Mouse (Mus musculus) cerebellum, adult 18-20 months (tissue): ENCODE data around the gene Dbi.

Experiments used
- DNase-seq, 2 experiments: peaks; one replicate each; pipeline ENCODE4 v3.0.0; 2021

Gene Dbi

DNA sequence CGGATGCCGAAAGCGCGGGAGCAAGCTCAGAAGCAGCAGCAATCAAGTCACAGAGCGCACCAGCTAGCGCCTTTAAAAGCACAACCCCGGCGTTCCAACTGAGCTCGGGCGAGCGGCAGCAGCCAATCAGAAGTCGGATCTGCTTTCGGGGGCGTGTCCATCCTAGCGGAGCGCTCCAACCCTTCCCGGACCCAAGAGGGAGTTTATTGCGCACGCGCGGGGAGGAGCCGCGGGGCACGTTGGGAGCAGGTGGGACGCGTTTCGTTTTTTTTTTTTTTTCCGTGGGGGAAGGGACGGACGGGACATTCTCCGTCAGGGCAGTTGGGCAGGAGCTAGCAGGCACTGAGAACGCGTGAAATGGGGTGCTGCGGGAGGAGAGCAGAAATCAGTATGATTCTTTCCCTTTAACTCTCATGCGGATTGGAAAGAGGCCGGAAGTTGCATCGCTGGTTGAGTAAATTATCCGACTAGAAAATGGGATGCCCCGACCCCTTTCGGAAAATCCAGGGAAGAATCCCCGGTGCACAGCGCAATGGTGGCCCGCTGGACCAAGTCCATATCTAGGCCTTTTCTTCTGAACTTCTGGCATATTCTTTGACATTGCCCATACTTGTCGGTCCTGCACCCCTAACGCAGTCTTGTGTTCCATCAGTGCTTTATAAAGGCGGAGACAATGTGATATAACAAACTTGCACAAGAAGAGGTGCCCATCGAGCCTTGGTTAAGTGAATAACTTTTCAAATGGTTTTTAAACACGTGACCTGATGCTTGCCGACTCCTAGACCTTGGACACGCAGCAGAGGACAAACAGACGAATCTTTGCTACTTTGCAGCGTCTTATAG is at the start of gene Dbi, which contains the start of gene 3110009E18Rik:
Gene Dbi (minus strand): TSS at position 110 of the 843 bp plus-strand sequence.
Gene 3110009E18Rik (plus strand): TSS at position 219 of the 843 bp plus-strand sequence.
- peak; percentile 98 to 99 for DNase-seq

DNA sequence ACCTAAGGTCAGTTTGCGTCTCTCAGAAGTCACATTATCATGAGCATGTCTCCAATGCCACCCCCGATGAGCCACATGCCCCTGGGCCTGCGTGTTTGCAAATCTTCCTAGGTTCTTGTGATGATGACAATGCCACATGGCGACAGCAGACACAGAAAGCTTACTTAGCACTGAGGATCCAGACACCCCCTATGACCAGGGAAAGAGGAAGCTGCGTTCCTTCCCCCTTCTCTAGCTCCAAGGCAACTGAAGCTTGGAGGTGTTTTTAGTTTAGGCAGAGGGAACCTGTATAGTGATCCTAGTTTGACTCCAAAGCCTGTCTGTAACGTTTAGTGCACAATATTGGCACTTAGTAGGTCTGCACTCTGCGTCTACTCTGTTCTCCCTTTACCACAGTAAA is 49.4 kb upstream of the Dbi start:
- DNase-seq, result no peak

DNA sequence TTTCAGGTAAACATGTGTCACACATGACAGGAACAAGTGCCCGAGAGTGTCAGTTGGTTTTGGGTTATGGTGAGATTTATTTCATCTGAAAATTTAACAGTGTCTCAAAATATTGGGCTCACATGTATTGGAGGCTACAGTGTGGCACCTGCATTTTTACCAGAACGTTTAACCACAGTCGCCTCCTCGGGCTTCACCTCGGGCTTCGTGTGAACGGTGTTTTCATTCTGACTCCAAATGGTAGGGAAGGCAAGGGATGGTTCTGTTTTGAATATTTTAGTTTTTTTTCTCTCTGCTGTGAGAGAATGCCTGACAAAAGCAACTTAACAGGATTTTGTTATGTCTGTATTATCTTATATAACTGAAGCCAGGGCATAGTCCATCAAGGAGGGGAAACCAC is 47.8 kb upstream of the Dbi start:
- no peak for DNase-seq

GRCm38 (mm10) chr1:120168016-120168415 is 47.1 kb upstream of the Dbi start:
- DNase-seq, result no peak

GRCm38 (mm10) chr1:120162616-120163015 is 41.7 kb upstream of the Dbi start:
- no peak for DNase-seq

DNA sequence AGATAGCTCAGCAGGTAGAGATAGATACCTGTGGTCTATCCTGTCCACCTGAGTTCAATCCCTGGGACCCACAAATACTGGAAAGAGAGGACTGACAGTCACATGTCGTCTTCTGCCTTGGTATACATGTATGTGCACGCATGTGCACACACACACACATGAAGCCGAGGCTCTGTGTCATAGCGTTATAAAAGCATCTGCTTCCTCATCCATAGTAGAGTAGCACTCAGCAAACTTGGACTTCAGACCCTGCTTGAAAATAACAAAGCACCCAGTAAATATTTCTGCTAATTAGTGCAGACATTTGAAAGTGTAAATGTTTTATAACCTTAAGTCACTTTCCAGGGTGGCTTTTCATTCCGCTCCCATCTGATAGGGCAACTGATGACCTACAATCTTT is 40.6 kb upstream of the Dbi start:
- DNase-seq, result no peak

DNA sequence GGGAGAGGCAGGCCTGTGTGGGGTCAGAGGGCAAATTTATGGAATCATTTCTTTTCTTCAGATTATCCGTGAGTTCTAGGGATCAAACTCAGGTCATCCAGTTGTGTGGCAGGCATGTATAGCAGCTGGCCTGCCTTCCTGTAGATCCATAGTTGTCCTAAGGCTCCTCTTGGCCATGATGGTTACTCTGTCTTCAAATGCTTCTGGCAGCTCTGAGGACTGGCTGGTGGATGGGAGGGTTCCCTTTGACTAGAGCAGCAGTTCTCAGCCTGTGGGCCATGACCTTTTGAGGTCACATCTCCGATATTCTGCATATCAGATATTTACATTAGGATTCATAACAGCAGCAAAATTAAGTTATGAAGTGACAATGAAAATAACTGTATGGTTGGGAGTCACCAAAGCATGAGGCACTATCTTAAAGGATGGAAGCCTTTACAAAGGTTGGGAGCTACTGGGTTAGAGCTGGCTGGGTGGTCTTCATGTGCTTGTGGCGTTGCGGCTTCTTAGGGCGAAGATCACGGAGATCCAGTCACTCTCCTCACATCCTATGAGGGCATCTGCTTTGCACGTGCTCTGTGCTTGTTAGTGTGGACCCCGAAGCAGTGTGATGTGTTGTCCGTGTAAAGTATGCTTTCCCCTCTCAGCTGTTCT is 37.7 kb upstream of the Dbi start:
- no peak for DNase-seq

GRCm38 (mm10) chr1:120155325-120155724 is 34.4 kb upstream of the Dbi start:
- DNase-seq, result peak; percentile 22 to 49

- peak; percentile 30 to 34 for DNase-seq
Measured at GRCm38 (mm10) chr1:120154232-120154631, 33.4 kb upstream of the Dbi start.

DNA sequence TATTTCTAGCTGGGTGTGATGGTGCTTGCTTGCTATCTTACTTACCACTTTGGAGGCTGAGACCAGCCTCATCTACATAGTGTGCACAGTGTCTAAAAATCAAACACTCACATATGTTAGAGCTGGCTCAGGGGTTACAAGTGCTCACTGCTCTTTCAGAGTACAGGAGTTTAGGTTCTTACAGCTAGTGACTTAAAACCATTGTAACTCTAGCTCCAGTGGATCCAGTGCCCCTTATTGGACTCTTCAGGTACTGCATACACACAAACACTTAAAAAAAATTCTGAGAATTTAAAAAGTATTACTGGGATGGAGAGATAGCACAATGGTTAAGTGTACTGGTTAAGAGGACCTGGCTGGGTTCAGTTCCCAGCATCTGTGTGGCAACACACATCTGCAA is 26.1 kb upstream of the Dbi start:
- no peak for DNase-seq

- DNase-seq, result no peak
Measured at GRCm38 (mm10) chr1:120145527-120146216, 24.8 kb upstream of the Dbi start.

DNA sequence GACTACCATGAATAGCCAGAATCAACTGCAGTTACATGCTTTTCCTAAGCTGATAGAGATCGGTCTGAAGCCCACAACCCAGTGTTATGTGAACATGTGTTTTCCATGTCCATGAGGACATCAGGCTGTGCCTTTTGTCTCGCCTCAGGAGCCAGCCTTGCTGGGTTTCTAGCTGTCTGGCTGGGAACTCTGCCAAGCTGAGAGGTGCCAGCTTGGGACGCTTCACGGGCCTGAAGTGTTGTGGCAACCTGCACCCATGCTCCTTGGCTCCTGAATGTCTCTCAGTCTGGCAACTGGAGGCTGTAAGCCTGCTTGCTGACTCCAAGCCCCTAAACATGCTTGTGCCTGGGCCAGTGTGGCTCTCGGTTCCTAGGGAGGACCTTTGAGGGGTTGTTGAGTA is 21.7 kb upstream of the Dbi start:
- peak; percentile 80 to 82 for DNase-seq

- no peak for DNase-seq
Measured at GRCm38 (mm10) chr1:120140144-120140693, 19.3 kb upstream of the Dbi start.

- DNase-seq, result no peak
Measured at GRCm38 (mm10) chr1:120138923-120139540, 18.2 kb upstream of the Dbi start.

- DNase-seq, result peak; percentile 33 to 39
Measured at GRCm38 (mm10) chr1:120135934-120136786, 15.3 kb upstream of the Dbi start.

DNA sequence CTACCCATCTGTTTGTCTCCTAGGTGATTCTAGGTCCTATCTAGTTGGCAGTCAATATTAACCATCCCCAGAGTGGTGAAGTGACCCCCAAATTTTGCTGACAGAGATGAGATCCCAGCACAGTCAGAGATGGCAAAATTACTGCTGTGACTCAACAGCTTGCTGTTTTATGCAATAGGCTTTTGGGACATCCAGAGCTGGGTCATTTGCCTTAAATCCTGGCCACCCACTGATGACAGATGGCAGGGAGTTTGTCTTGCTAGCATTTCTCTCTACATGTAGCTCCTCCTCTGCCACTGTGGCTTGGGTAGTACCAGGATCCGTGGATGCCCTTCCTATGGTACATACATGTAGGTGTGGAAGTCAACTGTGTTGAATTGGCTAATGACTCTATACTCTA is 11.5 kb upstream of the Dbi start:
- DNase-seq, result no peak

DNA sequence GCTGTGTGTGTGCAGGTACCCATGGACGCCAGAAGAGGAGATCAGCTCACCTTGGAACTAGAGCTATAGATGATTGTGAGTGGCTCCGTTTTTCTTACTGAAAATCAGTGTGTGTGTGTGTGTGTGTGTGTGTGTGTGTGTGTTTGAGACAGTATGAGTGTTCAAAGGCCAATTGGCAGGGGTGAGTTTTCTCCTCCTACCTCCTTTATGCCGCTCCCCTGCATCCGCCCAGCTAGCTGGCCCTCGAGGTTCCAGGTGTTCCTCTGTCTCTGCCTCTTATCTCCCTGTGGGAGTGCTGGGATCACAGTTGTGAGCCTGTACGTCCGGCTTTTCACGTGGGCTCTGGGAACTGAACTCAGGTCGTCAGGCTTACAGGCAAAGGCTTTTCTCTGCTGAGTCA is 5.4 kb upstream of the Dbi start:
- no peak for DNase-seq

DNA sequence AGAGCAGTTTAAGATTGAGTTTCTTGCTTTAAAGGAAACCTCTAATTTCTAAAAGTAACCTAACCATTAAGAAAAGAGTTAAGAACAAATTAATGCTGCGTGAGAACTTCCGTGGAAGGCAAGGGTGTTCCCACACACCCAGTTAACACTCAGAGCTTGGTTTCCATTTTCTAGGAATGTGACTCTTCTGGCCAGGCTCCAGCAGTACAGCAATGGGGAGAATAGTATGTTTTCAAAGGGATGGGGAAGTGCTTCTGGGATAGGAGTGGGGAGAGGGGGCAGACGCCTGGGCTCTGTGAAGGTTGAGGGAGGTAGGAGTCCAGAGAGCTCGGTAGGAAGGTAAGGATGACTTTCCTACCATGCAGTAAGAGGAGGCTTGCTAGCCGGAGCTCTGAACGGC is 4.6 kb upstream of the Dbi start:
- DNase-seq, result no peak

- DNase-seq, result no peak
Measured at GRCm38 (mm10) chr1:120124839-120125238, 4.0 kb upstream of the Dbi start.

DNA sequence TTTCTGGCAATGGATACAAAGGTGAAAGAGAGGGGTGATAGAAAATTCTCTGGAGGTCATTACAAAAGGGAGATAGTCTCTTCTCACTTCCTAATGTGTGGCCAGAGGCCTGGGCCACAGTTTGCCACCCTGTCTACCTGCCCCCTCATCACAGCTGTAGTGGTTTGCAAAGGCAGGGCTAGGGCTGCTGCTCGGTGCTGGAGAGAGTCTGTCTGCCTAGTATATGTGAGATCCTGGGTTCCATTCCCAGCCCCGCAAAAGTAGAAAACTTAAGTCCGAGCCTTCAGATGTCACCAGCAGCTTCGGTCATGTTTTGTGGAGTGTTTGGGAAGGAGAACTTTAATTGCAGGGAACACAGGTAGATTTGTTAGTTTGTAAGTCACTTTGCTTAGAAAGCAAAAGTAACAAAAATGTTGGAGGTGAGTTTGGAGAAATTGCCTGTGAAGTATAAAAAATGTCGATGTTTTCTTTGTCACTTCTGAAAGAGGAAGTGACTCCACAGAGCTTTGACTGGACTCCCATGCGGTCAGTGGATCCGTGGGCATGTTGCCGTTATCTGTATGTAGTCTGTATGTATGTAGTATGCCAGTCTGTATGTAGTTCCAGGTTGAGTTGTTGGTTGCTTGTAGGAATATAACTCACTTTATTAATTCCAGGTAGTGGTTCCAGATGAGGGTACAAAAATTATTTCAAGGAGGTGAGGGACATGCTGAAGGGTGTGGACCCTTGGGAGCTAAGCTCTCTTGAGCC is 1.9 kb upstream of the Dbi start:
- no peak for DNase-seq

GRCm38 (mm10) chr1:120121930-120122530 is 1.2 kb upstream of the Dbi start:
- DNase-seq, result no peak
